Mouse (Mus musculus) hematopoietic multipotent progenitor cell, adult 10-12 weeks (in vitro differentiated cells): ENCODE data around the gene Kcnk18. TPM values are rescaled to one million over a fixed set of nuclear protein-coding genes. Genes with fewer than 3 reads are reported as not detected.

Experiments used
- polyA plus RNA-seq: library from polyadenylated mRNA; stranded (reverse); fragments of >175 nt; gene quantifications from 2 replicates; pipeline ENCODE4 v1.2.3, GENCODE M21; 2012; ENCODE audit warnings: low replicate concordance

Kcnk18 gene
- not detected in 2 replicates for polyA plus RNA-seq

GRCm38 (mm10) chr19:59218991-59219390 is at the start of gene Kcnk18:
Gene Kcnk18, plus strand, starts transcription at chr19:59219214.

GRCm38 (mm10) chr19:59169936-59170765 is 48.9 kb upstream of the Kcnk18 start, which contains the start of gene Vax1:
Gene Vax1, minus strand, starts transcription at chr19:59170056.

GRCm38 (mm10) chr19:59260718-59261442 is 41.9 kb downstream of the Kcnk18 start, which contains the start of gene Slc18a2:
Gene Slc18a2, plus strand, starts transcription at chr19:59260896.

Other genes starting within 250 kb of the Kcnk18 start
- 1.5 and 2.0 TPM in 2 replicates for gene Shtn1, start 143.1 kb upstream of the Kcnk18 start, polyA plus RNA-seq
- not detected in 2 replicates for gene Vax1, start 49.2 kb upstream of the Kcnk18 start, polyA plus RNA-seq
- gene Slc18a2, start 41.7 kb downstream of the Kcnk18 start, polyA plus RNA-seq = 0.40 and 1.0 TPM in 2 replicates
- 4.9 and 56.9 TPM in 2 replicates for gene Rps12-ps3, start 103.1 kb downstream of the Kcnk18 start, polyA plus RNA-seq
- gene Pdzd8, start 126.6 kb downstream of the Kcnk18 start, polyA plus RNA-seq = 12.3 and 18.0 TPM in 2 replicates
- not detected in 2 replicates for gene Emx2, start 239.2 kb downstream of the Kcnk18 start, polyA plus RNA-seq